Mouse (Mus musculus) 3134 (cell line): ENCODE results near the gene Gpatch3.

Source experiments
- DNase-seq: peaks from one replicate; pipeline ENCODE4 v3.0.0-alpha.2; 2011; ENCODE audit warnings: low spot score; ENCODE audit not compliant: insufficient read length; ENCODE audit errors: extremely low read depth

Gpatch3 gene

DNA sequence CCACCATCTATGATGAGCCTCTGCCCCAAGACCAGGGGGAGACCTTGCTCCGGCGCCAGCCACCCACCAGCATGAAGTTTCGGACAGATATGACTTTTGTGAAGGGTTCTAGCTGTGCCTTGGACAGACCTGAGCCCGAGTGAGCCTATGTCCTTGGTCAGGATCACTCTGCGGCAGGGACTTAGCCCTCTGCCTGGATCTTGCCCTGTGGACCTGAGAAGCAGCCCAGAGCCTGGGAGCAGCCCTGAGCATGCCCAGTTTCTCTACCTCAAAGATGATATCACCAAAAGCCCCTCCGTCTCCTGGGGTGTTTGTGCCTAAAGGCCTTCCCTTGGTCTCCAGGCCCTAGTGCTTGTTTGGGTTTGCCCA is 9.1 kb downstream of the Gpatch3 start:
- no peak for DNase-seq

GRCm38 (mm10) chr4:133584059-133584951 is 9.8 kb downstream of the Gpatch3 start, which contains the start of gene Gpn2:
Gene Gpn2, plus strand, starts transcription at chr4:133584362.
- DNase-seq: peak; percentile 74

GRCm38 (mm10) chr4:133592570-133592969 is 18.0 kb downstream of the Gpatch3 start:
- no peak for DNase-seq

DNA sequence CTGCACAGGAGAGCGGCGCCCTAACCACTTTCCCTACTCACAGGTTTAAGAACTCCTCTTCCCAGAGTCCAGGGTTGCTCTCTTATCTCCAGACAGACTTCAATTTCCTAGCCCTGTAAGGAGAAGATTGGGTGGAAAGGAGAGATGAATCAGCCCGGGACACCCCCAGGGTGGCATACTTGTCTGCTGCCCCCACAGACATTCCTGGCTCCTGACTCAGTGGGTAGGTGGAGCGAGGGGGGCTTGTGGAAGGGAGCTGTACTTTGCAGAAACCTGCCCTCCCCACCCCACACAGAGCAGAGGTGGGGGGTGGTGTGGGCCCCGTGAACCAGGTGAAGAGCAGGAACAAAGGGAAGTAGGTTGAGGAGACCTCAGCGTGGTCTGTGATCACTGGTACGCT is 21.0 kb downstream of the Gpatch3 start:
- no peak for DNase-seq

- DNase-seq: no peak
Observed at GRCm38 (mm10) chr4:133596084-133596483, 21.5 kb downstream of the Gpatch3 start.

- DNase-seq: no peak
Observed at GRCm38 (mm10) chr4:133598616-133599015, 24.1 kb downstream of the Gpatch3 start.

DNA sequence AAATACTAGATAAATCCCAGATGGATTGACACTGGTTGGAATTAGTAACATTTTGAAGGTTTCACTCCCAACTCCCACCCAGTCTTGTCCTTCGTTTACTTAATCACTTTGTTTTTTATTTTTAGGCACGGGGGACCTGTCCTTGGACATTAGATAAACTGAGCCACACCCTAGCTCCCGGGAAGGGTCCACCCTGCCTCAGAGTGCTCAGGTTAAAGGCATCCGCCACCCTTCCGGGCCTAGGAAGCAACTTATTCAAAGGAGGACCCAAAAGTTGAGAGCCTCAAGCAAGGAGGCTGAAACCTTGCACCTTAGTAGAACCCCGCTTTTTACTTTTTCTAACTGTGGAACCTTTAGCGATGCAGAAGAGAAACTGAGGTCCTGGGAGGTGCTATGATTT is 24.6 kb downstream of the Gpatch3 start:
- DNase-seq: no peak

DNA sequence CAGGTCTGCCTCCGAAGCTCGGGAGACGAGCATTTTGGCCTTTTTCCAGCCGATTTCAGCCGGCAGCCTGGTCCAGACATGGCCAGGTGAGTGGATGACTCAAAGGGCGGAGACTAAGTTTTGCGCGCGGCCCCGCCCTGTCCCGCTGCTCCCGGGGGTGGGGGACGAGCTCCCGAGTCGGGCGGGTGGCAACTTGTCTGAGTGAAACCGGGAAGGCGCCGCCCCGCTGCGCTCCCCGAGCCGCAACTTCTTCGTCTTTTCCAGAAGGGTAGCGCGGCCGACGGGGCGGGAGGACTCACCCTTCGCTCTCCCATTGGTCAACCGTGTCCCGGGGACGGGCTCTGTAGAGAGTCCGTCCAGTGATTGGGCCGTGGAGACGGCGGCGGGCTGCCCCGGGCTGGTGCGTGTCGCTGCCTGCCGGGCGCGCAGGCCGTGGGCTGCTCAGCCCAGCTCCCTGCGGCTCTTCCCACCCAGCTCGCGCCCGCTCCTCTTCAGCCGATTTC is 25.1 kb downstream of the Gpatch3 start:
- peak; percentile 92 for DNase-seq

DNA sequence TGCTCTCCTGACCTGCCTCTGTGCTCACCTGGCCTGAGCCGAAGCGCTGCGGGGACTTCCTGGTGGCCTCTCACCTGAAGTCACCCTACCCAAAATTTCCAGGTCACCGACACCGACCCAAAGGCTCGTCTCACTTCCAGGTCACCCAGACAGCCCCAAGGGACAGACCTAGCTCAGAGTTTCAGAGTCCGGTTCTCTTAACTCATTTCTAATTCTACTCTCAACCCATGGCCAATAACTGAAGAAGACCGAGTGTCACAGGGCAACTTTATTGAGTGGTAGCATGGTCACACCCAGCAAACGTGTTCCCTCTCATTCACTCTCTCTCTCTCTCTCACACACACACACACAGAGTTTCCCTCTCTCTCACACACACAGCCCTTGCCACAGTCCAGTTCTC is 25.8 kb downstream of the Gpatch3 start:
- DNase-seq: no peak

- no peak for DNase-seq
Observed at GRCm38 (mm10) chr4:133601721-133602218, 27.2 kb downstream of the Gpatch3 start, which contains the start of gene Sfn. Gene Sfn, minus strand, starts transcription at chr4:133602168.

- DNase-seq: no peak
Observed at GRCm38 (mm10) chr4:133603056-133603455, 28.5 kb downstream of the Gpatch3 start.

GRCm38 (mm10) chr4:133604175-133604574 is 29.6 kb downstream of the Gpatch3 start:
- peak; percentile 61 for DNase-seq

GRCm38 (mm10) chr4:133604856-133605255 is 30.3 kb downstream of the Gpatch3 start:
- no peak for DNase-seq

DNA sequence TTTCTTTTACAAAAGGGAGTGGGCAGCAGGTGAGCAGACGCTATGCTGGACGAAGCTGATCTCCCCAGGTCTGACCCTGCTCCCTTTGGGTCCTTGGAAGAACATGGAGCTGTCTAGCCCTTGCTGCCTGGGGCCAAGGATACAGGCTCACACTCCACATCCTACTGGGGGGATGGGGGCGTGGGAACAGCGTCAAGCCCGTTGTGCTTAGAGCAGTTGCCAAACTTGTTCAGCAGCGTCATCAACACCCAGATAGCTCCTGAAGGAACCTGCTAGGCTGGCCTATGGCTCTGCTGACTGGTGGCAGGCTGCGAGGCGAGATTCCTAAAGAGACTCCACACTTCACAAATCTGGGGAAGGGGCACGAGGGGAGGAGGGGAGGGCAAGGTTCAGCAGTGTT is 30.8 kb downstream of the Gpatch3 start:
- no peak for DNase-seq

GRCm38 (mm10) chr4:133607284-133607683 is 32.7 kb downstream of the Gpatch3 start:
- no peak for DNase-seq

DNA sequence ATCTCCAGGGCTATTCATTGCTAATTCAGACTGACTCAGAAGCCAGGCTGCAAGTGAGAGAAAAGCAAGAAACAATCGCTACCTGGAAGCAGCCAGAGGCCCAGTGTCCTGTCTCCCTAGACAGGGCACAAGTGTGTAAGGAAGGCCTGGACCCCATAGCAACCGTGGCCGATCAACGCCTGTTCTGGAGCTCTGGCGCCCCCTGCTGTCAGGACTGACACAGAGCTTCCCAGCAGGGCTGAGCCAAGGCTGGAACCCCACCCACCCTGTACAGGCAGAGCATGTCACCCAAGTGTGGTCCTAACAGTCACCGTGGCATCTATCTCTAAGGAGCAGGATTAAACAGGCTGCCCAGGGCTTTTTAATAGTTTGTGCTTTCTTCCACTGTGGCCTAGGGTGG is 35.2 kb downstream of the Gpatch3 start:
- DNase-seq: peak; percentile 47

DNA sequence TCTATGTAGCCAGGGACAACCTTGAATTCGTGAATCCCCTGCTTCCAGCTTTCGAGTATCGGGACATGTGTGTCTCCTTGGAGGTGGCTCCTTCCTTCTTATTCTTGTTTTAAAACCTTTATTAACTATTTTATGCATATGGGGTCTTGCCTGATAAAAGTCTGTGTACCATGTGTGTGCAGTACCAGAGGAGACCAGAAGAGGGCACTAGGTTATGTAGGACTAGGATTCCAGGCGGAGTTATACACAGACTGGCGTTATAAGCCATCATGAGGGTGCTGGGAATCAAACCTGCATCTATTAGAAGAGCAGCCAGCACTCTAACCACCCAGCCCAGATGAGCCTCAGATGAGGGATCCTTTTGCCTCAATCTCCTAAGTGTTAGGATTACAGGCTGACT is 37.3 kb downstream of the Gpatch3 start:
- no peak for DNase-seq

DNA sequence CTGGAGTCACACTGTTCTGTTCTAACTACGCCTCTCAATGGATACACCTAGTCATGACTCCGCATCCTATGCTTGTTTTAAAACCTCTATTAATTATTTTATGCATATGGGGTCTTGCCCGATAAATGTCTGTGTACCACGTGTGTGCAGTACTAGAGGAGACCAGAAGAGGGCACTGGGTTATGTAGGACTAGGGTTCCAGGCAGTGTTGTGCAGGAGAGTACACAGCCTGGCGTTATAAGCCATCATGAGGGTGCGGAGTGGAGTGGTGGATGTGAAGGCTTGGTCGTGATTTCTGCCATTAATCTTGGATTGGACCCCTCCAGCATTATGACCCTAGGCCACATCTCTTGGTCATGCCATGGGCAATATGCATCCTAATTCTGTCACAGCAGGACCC is 37.9 kb downstream of the Gpatch3 start:
- DNase-seq: no peak

DNA sequence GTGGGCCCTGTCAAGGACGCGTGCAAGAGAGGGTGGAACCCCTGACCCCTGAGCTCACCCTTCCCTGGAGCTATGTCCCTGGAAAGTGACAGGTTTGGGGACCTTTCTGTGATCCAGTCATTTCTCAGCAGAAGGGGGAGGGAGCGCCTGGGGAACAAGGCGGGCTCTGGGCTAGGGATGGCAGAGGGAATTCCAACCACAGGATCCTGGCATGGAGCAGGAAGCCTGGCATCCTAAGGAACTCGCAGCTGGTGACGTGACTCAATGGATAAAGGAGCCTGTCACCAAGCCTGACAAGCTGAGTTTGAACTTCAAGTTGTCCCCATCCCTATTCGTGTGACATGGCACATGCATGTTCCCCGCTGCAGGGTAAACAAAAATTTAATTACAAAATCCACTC is 38.5 kb downstream of the Gpatch3 start:
- DNase-seq: peak; percentile 74

- DNase-seq: no peak
Observed at GRCm38 (mm10) chr4:133613867-133614266, 39.3 kb downstream of the Gpatch3 start.

GRCm38 (mm10) chr4:133614274-133614761 is 39.8 kb downstream of the Gpatch3 start:
- peak; percentile 92 for DNase-seq

DNA sequence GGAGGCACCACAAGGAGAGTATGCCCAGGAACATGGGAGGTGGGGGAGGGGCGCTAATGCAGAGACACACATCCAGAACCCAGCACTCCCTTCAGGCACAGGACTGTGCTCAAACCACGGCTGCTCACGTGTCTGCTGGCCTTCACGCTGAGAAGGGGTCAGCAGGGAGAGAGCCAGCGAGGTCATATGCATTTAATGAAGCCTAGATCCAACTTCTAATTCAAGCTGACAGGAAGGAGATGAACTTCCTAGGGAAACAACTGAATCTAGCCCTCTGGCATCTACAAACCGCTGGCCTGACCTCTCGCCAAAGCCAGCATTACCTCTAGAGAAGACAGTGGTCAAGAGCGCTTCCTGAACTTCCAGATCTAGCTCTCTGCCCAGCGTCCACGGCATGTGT is 40.9 kb downstream of the Gpatch3 start:
- no peak for DNase-seq
